Mouse (Mus musculus): ENCODE data around the gene Deaf1.

GRCm38 (mm10) chr7:141328373-141328990 lies 992 bp upstream of the Deaf1 start:
- no peak for TF ChIP-seq CTCF (conservative IDR thresholded peaks at IDR 0.05; ENCODE audit: low read length)
- TF ChIP-seq POU5F1 (IDR thresholded peaks at IDR 0.05; ENCODE audit: borderline replicate concordance, low read length): no peak

All from E14TG2a.4 (cell line).